Mouse (Mus musculus): ENCODE measurements around the gene Tspear. TPM values are rescaled to one million over a fixed set of nuclear protein-coding genes. Genes with fewer than 3 reads are reported as not detected.
A peak's percentile ranks its signal among the peaks of the same experiment; 100 is the strongest.
"Not testable (repeated sequence)": the region's sequence is repeated elsewhere in the genome, so short reads cannot be mapped to it uniquely, and the experiment has no call there.

The Tspear gene
- total RNA-seq, 2 experiments from 2014 or later = 0.14 TPM; not detected in 1

- intact Hi-C loops (cut with DNase I); DNase-seq (ENCODE audit: low spot score in 2 of 2): not testable (repeated sequence)
These were observed 85.8 kb downstream of the Tspear start for GRCm38 (mm10) chr10:77772142-77772541.

- intact Hi-C loops (cut with DNase I); DNase-seq (ENCODE audit: low spot score in 2 of 2): not testable (repeated sequence)
These were observed 90.5 kb downstream of the Tspear start, which contains the start of gene Gm7138 for GRCm38 (mm10) chr10:77776844-77777243. Gene Gm7138 (minus strand): TSS chr10:77776944.

- DNase-seq (ENCODE audit: low spot score in 2 of 2); intact Hi-C loops (cut with DNase I): not testable (repeated sequence)
These were observed 96.1 kb downstream of the Tspear start, which contains the start of gene Gm3250 for GRCm38 (mm10) chr10:77782442-77782841. Gene Gm3250 (minus strand): TSS chr10:77782542.

GRCm38 (mm10) chr10:77783396-77783795, 97.0 kb downstream of the Tspear start:
- intact Hi-C loops (cut with DNase I); DNase-seq (ENCODE audit: low spot score in 2 of 2): not testable (repeated sequence)

- peak in 1 of 2 experiments; percentile 46 for DNase-seq (ENCODE audit: low spot score in 2 of 2)
- intact Hi-C loops (cut with DNase I) = not testable (repeated sequence)
These were observed 101.5 kb downstream of the Tspear start, which contains the start of gene Gm7137 for GRCm38 (mm10) chr10:77787876-77788275. Gene Gm7137 (minus strand): TSS chr10:77788200.

GRCm38 (mm10) chr10:77788621-77789020, 102.3 kb downstream of the Tspear start:
- intact Hi-C loops (cut with DNase I) = no loop called here
- DNase-seq (ENCODE audit: low spot score in 2 of 2) = no peak

GRCm38 (mm10) chr10:77794976-77795375, 108.6 kb downstream of the Tspear start, which contains the start of gene Gm9639:
Gene Gm9639 (minus strand): TSS chr10:77795076.
- DNase-seq (ENCODE audit: low spot score in 2 of 2) = no peak
- intact Hi-C loops (cut with DNase I) = no loop called here

- intact Hi-C loops (cut with DNase I) = no loop called here
These were observed 111.3 kb downstream of the Tspear start for GRCm38 (mm10) chr10:77797677-77798076.

GRCm38 (mm10) chr10:77798164-77798920, 112.0 kb downstream of the Tspear start:
- intact Hi-C loops (cut with DNase I); DNase-seq (ENCODE audit: low spot score in 2 of 2): not testable (repeated sequence)

More at GRCm38 (mm10) chr10:77797677-77798076, 111.3 kb downstream of the Tspear start:
- no peak for DNase-seq (ENCODE audit: low spot score in 2 of 2)

- intact Hi-C loops (cut with DNase I) = no loop called here
- no peak for DNase-seq (ENCODE audit: low spot score in 2 of 2)
These were observed 112.6 kb downstream of the Tspear start, which contains the start of gene Gm19668 for GRCm38 (mm10) chr10:77798921-77799508. Gene Gm19668 (minus strand): TSS chr10:77799133.

GRCm38 (mm10) chr10:77804095-77804494, 117.7 kb downstream of the Tspear start:
- DNase-seq (ENCODE audit: low spot score in 2 of 2) = no peak
- intact Hi-C loops (cut with DNase I) = no loop called here

- intact Hi-C loops (cut with DNase I) = no loop called here
- DNase-seq (ENCODE audit: low spot score in 2 of 2) = no peak
These were observed 125.4 kb downstream of the Tspear start, which contains the start of gene Gm9507 for GRCm38 (mm10) chr10:77811743-77812142. Gene Gm9507 (minus strand): TSS chr10:77811843.

GRCm38 (mm10) chr10:77814382-77814781, 128.0 kb downstream of the Tspear start, which contains the start of gene Gm2696:
Gene Gm2696 (plus strand): TSS chr10:77814682.
- intact Hi-C loops (cut with DNase I) = no loop called here
- DNase-seq (ENCODE audit: low spot score in 2 of 2) = no peak

- DNase-seq (ENCODE audit: low spot score in 2 of 2) = no peak
- intact Hi-C loops (cut with DNase I) = no loop called here
These were observed 129.1 kb downstream of the Tspear start for GRCm38 (mm10) chr10:77815514-77815913.

- DNase-seq (ENCODE audit: low spot score in 2 of 2) = no peak
- intact Hi-C loops (cut with DNase I) = no loop called here
These were observed 132.2 kb downstream of the Tspear start for GRCm38 (mm10) chr10:77818523-77818922.

GRCm38 (mm10) chr10:77819203-77819602, 132.8 kb downstream of the Tspear start:
- intact Hi-C loops (cut with DNase I) = no loop called here
- DNase-seq (ENCODE audit: low spot score in 2 of 2) = no peak

- DNase-seq (ENCODE audit: low spot score in 2 of 2) = no peak
- intact Hi-C loops (cut with DNase I) = no loop called here
These were observed 140.6 kb downstream of the Tspear start, which contains the start of gene Krtap10-4 for GRCm38 (mm10) chr10:77826951-77827350. Gene Krtap10-4 (minus strand): TSS chr10:77827095.

- intact Hi-C loops (cut with DNase I) = no loop called here
- DNase-seq (ENCODE audit: low spot score in 2 of 2) = peak in 1 of 2 experiments; percentile 37
These were observed 149.3 kb downstream of the Tspear start, which contains the start of gene Krtap10-10 for GRCm38 (mm10) chr10:77835647-77836046. Gene Krtap10-10 (plus strand): TSS chr10:77835947.

GRCm38 (mm10) chr10:77839006-77839405, 152.6 kb downstream of the Tspear start:
- DNase-seq (ENCODE audit: low spot score in 2 of 2) = no peak
- intact Hi-C loops (cut with DNase I) = no loop called here

GRCm38 (mm10) chr10:77846503-77846902, 160.1 kb downstream of the Tspear start, which contains the start of gene Gm36176:
Gene Gm36176 (plus strand): TSS chr10:77846803.
- intact Hi-C loops (cut with DNase I) = no loop called here
- DNase-seq (ENCODE audit: low spot score in 2 of 2) = no peak

Measured in left cerebral cortex, postnatal 25 days (tissue).